Mouse (Mus musculus) stomach, postnatal 0 days (tissue): ENCODE data around the gene Ift46.

Experiments
- CTCF ChIP-seq: IDR thresholded peaks from 2 replicates; pipeline ENCODE4 v1.5.1; 2016; ENCODE audit warnings: antibody characterized with exemption, low read depth, mild to moderate bottlenecking, moderate library complexity
- EP300 ChIP-seq: optimal IDR thresholded peaks from 2 replicates; pipeline ENCODE3; 2016; ENCODE audit warnings: antibody characterized with exemption

- TF ChIP-seq CTCF (no peak), EP300 (no peak)
Measured at GRCm38 (mm10) chr9:44830506-44830905, 62.8 kb downstream of the Ift46 start.
